Mouse (Mus musculus) embryonic facial prominence, embryonic 11.5 days (tissue): ENCODE measurements at regions not wholly inside any gene's neighbourhood (a gene's known extent, or its start where the extent isn't known, plus 50 kb on each side); places are given as distances from the start of the nearest gene placed in this dataset.
"Not testable (repeated sequence)": the region's sequence is repeated elsewhere in the genome, so short reads cannot be mapped to it uniquely, and the experiment has no call there.

ENCODE experiments used
- ATAC-seq: fragments of 200-750 bp; cut with Nextera tagmentation; replicated peaks from 2 replicates; pipeline ENCODE4 v1.8.0; 2017; ENCODE audit warnings: low read depth; ENCODE audit not compliant: insufficient number of reproducible peaks, low FRiP score, low TSS enrichment
- DNase-seq: peaks from one replicate; pipeline ENCODE4 v3.0.0-alpha.2; 2015; ENCODE audit warnings: low spot score
- H3K27ac ChIP-seq: fragments of 300-500 bp; sonication (generic); replicated peaks from 2 replicates; pipeline ENCODE4 v1.5.1; 2014; ENCODE audit warnings: mild to moderate bottlenecking, low read depth, low read length, control low read depth
- H3K27me3 ChIP-seq: fragments of 300-500 bp; sonication (generic); 2 replicates; pipeline ENCODE4 v1.6.1; 2014; ENCODE audit warnings: mild to moderate bottlenecking, low read length, moderate library complexity, mixed read lengths; ENCODE audit not compliant: control insufficient read depth, insufficient read depth
- H3K36me3 ChIP-seq: fragments of 300-500 bp; sonication (generic); replicated peaks from 2 replicates; pipeline ENCODE4 v1.6.1; 2014; ENCODE audit warnings: low read depth, mild to moderate bottlenecking, low read length, moderate library complexity, mixed read lengths; ENCODE audit not compliant: control insufficient read depth, insufficient read depth
- H3K4me1 ChIP-seq: fragments of 300-500 bp; sonication (generic); 2 replicates; pipeline ENCODE4 v1.6.1; 2014; ENCODE audit warnings: low read length, mixed read lengths; ENCODE audit not compliant: control insufficient read depth, insufficient read depth
- H3K4me2 ChIP-seq: fragments of 300-500 bp; sonication (generic); 2 replicates; pipeline ENCODE4 v1.6.1; 2014; ENCODE audit warnings: low read depth, mild to moderate bottlenecking, control low read depth, low read length, moderate library complexity
- H3K4me3 ChIP-seq: fragments of 300-500 bp; sonication (generic); 2 replicates; pipeline ENCODE4 v1.5.1; 2014; ENCODE audit warnings: low read depth, low read length, control low read depth
- H3K9ac ChIP-seq: fragments of 300-500 bp; sonication (generic); replicated peaks from 2 replicates; pipeline ENCODE4 v1.6.1; 2014; ENCODE audit warnings: mild to moderate bottlenecking, control low read depth, low read length
- H3K9me3 ChIP-seq: fragments of 300-500 bp; sonication (generic); replicated peaks from 2 replicates; pipeline ENCODE4 v1.6.1; 2016; ENCODE audit warnings: mild to moderate bottlenecking, low read length, inconsistent platforms, mixed read lengths; ENCODE audit not compliant: control insufficient read depth
- WGBS: fragments of 180-500 bp; shearing (Covaris S2); extraction: QIAGEN DNeasy Blood & Tissue Kit; methylation state at CpG from one replicate; pipeline ENCODE4 v1.1.7; 2014; 5-methylcytosine and 5-hydroxymethylcytosine counted together

DNA sequence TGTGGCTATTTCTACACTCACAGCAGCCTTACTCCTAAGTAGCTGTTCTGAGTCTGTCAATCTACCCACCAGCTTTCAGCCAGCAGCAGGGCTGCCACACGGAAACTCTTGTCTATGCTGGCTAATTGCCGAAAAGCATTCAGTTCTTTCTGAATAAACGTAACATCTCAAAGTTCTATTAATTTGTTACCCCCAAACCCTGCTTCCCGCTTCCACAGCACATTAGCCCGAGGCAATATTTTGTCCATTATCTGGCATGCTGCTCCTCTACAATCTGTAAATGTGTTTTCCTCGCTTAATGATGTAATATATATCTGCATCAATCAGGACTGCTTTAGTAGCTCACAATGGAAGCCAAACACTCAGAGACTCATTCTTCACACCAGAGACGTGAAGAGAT, 224.2 kb upstream of the Meis2 start:
- Histone ChIP-seq H3K9ac (no peak overlapping the region), H3K4me3 (no peak overlapping the region), H3K4me2 (no peak overlapping the region), H3K27me3 (no peaks in the 10 kb centered on the region), H3K4me1 (no peaks in the 10 kb centered on the region), H3K9me3 (no peaks in the 10 kb centered on the region), H3K36me3 (no peaks in the 10 kb centered on the region), H3K27ac (no peak overlapping the region)
- ATAC-seq = no peak
- WGBS = 71% methylated on average over 7 of the region's 7 CpGs
- DNase-seq = no peak

DNA sequence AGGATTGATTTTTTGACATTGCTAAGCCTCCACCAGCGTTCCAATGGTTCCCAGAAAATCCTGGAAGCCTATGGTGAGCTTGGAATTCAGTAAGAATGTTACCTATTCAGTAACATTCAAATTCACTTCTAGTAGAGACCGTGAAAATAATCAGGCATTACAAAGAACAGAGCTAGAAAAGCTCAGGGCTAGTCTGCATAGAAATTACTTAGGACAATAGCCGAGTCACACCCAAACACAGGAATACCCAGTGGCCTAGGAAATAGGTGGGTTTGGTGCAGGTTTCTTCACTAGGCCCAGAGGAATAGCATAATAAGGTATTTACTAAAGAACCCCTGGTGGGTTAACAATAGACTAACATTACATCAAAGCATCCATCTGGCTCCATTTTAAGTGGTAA, 177.6 kb upstream of the Meis2 start:
- not testable (repeated sequence) for H3K27ac ChIP-seq, H3K4me2 ChIP-seq, H3K27me3 ChIP-seq, H3K9ac ChIP-seq, DNase-seq, H3K4me1 ChIP-seq, H3K9me3 ChIP-seq, ATAC-seq, H3K36me3 ChIP-seq, H3K4me3 ChIP-seq
- 65% methylated on average over 3 of the region's 3 CpGs for WGBS

DNA sequence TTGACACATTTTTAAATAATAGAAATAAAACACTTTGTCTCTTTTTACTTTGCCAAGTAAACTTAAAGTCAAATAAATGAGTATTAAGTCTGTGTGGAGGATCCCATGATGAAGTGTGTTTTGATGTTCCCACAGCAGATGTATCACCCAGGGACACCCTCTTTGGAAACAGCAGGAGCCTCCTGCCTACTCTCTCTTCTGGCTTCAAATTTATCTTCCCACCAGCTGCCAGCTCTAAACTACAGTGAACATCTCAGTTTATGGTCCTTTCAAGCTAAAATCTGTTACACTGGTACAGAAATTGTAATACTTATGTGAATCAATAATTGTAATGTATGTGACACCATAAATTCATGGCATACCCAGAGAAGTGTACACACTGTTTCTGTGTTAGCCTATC, 171.1 kb upstream of the Meis2 start:
- H3K27ac ChIP-seq = no peak overlapping the region
- H3K9me3 ChIP-seq = no peaks in the 10 kb centered on the region
- no peaks in the 10 kb centered on the region for H3K4me1 ChIP-seq
- H3K36me3 ChIP-seq = no peaks in the 10 kb centered on the region
- H3K4me2 ChIP-seq = no peak overlapping the region
- no peak for ATAC-seq
- no peak overlapping the region for H3K4me3 ChIP-seq
- H3K27me3 ChIP-seq = no peaks in the 10 kb centered on the region
- DNase-seq = no peak
- no peak overlapping the region for H3K9ac ChIP-seq

- Histone ChIP-seq H3K4me2 (no peak overlapping the region), H3K4me3 (no peak overlapping the region), H3K27me3 (no peaks in the 10 kb centered on the region), H3K27ac (no peak overlapping the region), H3K9ac (no peak overlapping the region), H3K36me3 (no peaks in the 10 kb centered on the region), H3K9me3 (no peaks in the 10 kb centered on the region), H3K4me1 (no peaks in the 10 kb centered on the region)
- DNase-seq (no peak), ATAC-seq (no peak)
- 81% methylated on average over 1 of the region's 1 CpGs for WGBS
These were observed 167.2 kb upstream of the Meis2 start for GRCm38 (mm10) chr2:116232793-116233192.

DNA sequence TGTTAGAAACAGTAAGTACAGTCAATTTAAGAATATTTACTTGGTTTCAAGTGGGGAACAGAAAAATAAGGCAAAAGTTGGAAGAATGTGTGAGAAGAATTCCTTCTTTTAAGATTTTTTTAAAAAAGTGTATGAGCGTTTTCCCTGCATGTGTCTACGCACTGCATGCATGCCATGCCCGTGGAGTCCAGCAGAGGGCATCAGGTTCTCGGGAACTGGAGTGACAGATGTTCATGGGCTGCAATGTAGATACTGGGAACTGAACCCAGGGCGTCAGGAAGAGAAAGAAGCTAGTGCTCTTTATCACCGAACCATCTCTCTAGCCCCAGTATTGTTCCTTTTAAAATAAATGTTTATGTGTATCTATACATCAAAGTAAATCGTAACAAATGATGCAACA, 150.8 kb upstream of the Meis2 start:
- Histone ChIP-seq H3K27ac (no peak overlapping the region), H3K4me3 (no peak overlapping the region), H3K27me3 (no peaks in the 10 kb centered on the region), H3K4me1 (no peaks in the 10 kb centered on the region), H3K9ac (no peak overlapping the region), H3K4me2 (no peak overlapping the region), H3K36me3 (no peaks in the 10 kb centered on the region), H3K9me3 (no peaks in the 10 kb centered on the region)
- WGBS = 73% methylated on average over 7 of the region's 7 CpGs
- DNase-seq (peak; percentile 21), ATAC-seq (no peak)

- DNase-seq (no peak), ATAC-seq (no peak)
- Histone ChIP-seq H3K4me2 (no peak overlapping the region), H3K9ac (no peak overlapping the region), H3K36me3 (no peaks in the 10 kb centered on the region), H3K27me3 (no peaks in the 10 kb centered on the region), H3K4me1 (no peaks in the 10 kb centered on the region), H3K27ac (no peak overlapping the region), H3K9me3 (no peaks in the 10 kb centered on the region), H3K4me3 (no peak overlapping the region)
- WGBS = 80% methylated on average over 14 of the region's 14 CpGs
These were observed 135.9 kb upstream of the Meis2 start for GRCm38 (mm10) chr2:116201248-116202223.

DNA sequence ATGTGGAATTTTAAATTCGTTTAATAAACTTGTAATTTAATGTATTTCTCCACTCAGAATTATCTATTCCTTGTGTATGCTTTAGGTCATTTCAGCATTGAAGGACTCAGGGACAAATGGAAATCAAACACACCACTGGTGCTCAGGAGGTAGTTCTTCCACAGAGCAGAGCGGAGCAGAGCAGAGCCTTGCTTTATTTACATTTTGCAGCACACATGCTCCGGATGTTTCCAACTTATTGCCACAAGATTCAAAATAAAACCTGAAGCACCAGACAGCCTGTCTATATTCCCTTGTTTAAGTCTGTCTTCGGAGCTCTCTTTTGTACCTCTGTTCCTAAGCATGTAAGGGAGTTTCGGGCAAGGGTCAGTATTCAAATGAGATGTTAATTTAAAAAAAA, 135.2 kb upstream of the Meis2 start:
- ATAC-seq (no peak), DNase-seq (no peak)
- Histone ChIP-seq H3K4me1 (no peaks in the 10 kb centered on the region), H3K4me2 (no peak overlapping the region), H3K9ac (no peak overlapping the region), H3K27ac (no peak overlapping the region), H3K36me3 (no peaks in the 10 kb centered on the region), H3K27me3 (no peaks in the 10 kb centered on the region), H3K9me3 (no peaks in the 10 kb centered on the region), H3K4me3 (no peak overlapping the region)
- WGBS = 71% methylated on average over 5 of the region's 5 CpGs

GRCm38 (mm10) chr2:116181861-116182260, 116.2 kb upstream of the Meis2 start:
- no peak for DNase-seq
- WGBS = 87% methylated on average over 11 of the region's 11 CpGs
- H3K4me2 ChIP-seq = no peak overlapping the region
- no peak overlapping the region for H3K4me3 ChIP-seq
- no peaks in the 10 kb centered on the region for H3K9me3 ChIP-seq
- H3K36me3 ChIP-seq = no peaks in the 10 kb centered on the region
- H3K27ac ChIP-seq = no peak overlapping the region
- no peaks in the 10 kb centered on the region for H3K27me3 ChIP-seq
- ATAC-seq = no peak
- no peaks in the 10 kb centered on the region for H3K4me1 ChIP-seq
- no peak overlapping the region for H3K9ac ChIP-seq
